In genomic region chr9:124424542-124425410, GRCm38 (mm10) we compare ENCODE assay signal across 7 mouse cellular contexts. TPM values are rescaled to one million over a fixed set of nuclear protein-coding genes. Genes with fewer than 3 reads are reported as not detected.
DNase-seq lines count a peak whose midpoint lies in the region; ATAC-seq and TF ChIP-seq lines count a peak whose summit lies in the region.

No protein-coding gene starts in this region.

- under 1% methylated on average over 48 of the region's 48 CpGs for WGBS in embryonic facial prominence, embryonic 10.5 days
- under 1% methylated on average over 48 of the region's 48 CpGs for WGBS in intestine, postnatal 0 days
- WGBS in midbrain, embryonic 12.5 days = under 1% methylated on average over 48 of the region's 48 CpGs
- under 1% methylated on average over 48 of the region's 48 CpGs for WGBS in small intestine, adult 2 months

- H3K9me3 ChIP-seq in embryonic facial prominence, embryonic 10.5 days = no peaks in the 10 kb centered on the region
- H3K9me3 ChIP-seq in intestine, postnatal 0 days (ENCODE audit: control insufficient read depth) = no peaks in the 10 kb centered on the region
- no peaks in the 10 kb centered on the region for H3K9me3 ChIP-seq in midbrain, embryonic 12.5 days

- H3K4me2 ChIP-seq in intestine, postnatal 0 days (replicated peaks; ENCODE audit: low read depth) = peak overlapping the region; percentile 80
- peak overlapping the region; percentile 60 for H3K4me2 ChIP-seq in midbrain, embryonic 12.5 days (replicated peaks)

- DNase-seq in adrenal gland, postnatal 10 days = peak; percentile 98
- DNase-seq in embryonic facial prominence, embryonic 10.5 days (ENCODE audit: low spot score) = peak; percentile 98
- peak; percentile 92 for DNase-seq in gonadal fat pad, adult 2 months (ENCODE audit: low read depth)
- peak; percentile 99 for DNase-seq in left cerebral cortex, postnatal 4 days

- peaks cover 7% of the 10 kb centered on the region for H3K4me1 ChIP-seq in embryonic facial prominence, embryonic 10.5 days
- H3K4me1 ChIP-seq in intestine, postnatal 0 days (replicated peaks; ENCODE audit: control insufficient read depth, insufficient read depth, low read length) = no peaks in the 10 kb centered on the region
- H3K4me1 ChIP-seq in midbrain, embryonic 12.5 days = peaks cover 4% of the 10 kb centered on the region; the same call in 1 of the 2 replicates
- peaks cover 2% of the 10 kb centered on the region; the same call in 1 of the 2 replicates for H3K4me1 ChIP-seq in small intestine, adult 2 months (ENCODE audit: control insufficient read depth, insufficient read depth, insufficient read length, low read length)

- TF ChIP-seq CTCF in intestine, postnatal 0 days (IDR thresholded peaks at IDR 0.05; ENCODE audit: low read depth) = 0 out of 2 replicates have a peak, but pooled peaks have one; percentile 9
- TF ChIP-seq CTCF in small intestine, adult 2 months (IDR thresholded peaks at IDR 0.05; ENCODE audit: extremely low read depth, insufficient read length, insufficient replicate concordance, low read depth, low read length) = no peak

- H3K9ac ChIP-seq in intestine, postnatal 0 days (ENCODE audit: low read depth, low read length) = peak overlapping the region; percentile 75
- H3K9ac ChIP-seq in midbrain, embryonic 12.5 days (replicated peaks) = peak overlapping the region; percentile 76

- intact Hi-C loops in left cerebral cortex, postnatal 4 days (cut with DNase I) = loop anchor here (5.0 kb wide), 1 partner anchor 48 kb away; no protein-coding TSS in a partner anchor

- no peaks in the 10 kb centered on the region for H3K36me3 ChIP-seq in embryonic facial prominence, embryonic 10.5 days (replicated peaks)
- no peaks in the 10 kb centered on the region for H3K36me3 ChIP-seq in intestine, postnatal 0 days (ENCODE audit: control insufficient read depth, insufficient read depth)
- no peaks in the 10 kb centered on the region for H3K36me3 ChIP-seq in midbrain, embryonic 12.5 days
- no peaks in the 10 kb centered on the region for H3K36me3 ChIP-seq in small intestine, adult 2 months (ENCODE audit: control insufficient read depth, insufficient read depth, low read length)

- H3K27ac ChIP-seq in embryonic facial prominence, embryonic 10.5 days (replicated peaks) = peak overlapping the region; percentile 92
- peak overlapping the region; percentile 99 for H3K27ac ChIP-seq in intestine, postnatal 0 days (ENCODE audit: low read depth, low read length)
- H3K27ac ChIP-seq in midbrain, embryonic 12.5 days (replicated peaks) = peak overlapping the region; percentile 97
- peak overlapping the region; percentile 99 for H3K27ac ChIP-seq in small intestine, adult 2 months (ENCODE audit: insufficient read depth, low read depth, low read length)

- H3K27me3 ChIP-seq in embryonic facial prominence, embryonic 10.5 days (replicated peaks; ENCODE audit: low read depth, poor library complexity, severe bottlenecking) = no peaks in the 10 kb centered on the region
- H3K27me3 ChIP-seq in intestine, postnatal 0 days (replicated peaks; ENCODE audit: control insufficient read depth, insufficient read depth, low read length) = no peaks in the 10 kb centered on the region
- H3K27me3 ChIP-seq in midbrain, embryonic 12.5 days = peaks cover 2% of the 10 kb centered on the region; the same call in 1 of the 2 replicates
- no peaks in the 10 kb centered on the region for H3K27me3 ChIP-seq in small intestine, adult 2 months (ENCODE audit: control insufficient read depth, insufficient read depth, low read length)

- H3K4me3 ChIP-seq in embryonic facial prominence, embryonic 10.5 days = peak overlapping the region; percentile 73
- peak overlapping the region; percentile 62 for H3K4me3 ChIP-seq in intestine, postnatal 0 days (ENCODE audit: low read depth, low read length)
- peak overlapping the region; percentile 72 for H3K4me3 ChIP-seq in midbrain, embryonic 12.5 days
- H3K4me3 ChIP-seq in small intestine, adult 2 months (ENCODE audit: low read depth, low read length) = peak overlapping the region; percentile 72

- TF ChIP-seq POLR2A in small intestine, adult 2 months (IDR thresholded peaks at IDR 0.05; ENCODE audit: low read depth, low read length) = peak; percentile 46; the same call in 1 of the 2 replicates

- peak; percentile 42 for ATAC-seq in intestine, postnatal 0 days
- ATAC-seq in midbrain, embryonic 12.5 days (ENCODE audit: low FRiP score, low read depth) = peak; percentile 71

RNA-seq across cellular contexts. Expression of gene Ppp2r3d, which starts 51.9 kb away (rescaled TPM):
- total RNA-seq in adrenal gland, postnatal 10 days (2021) = 100 to 1,000 TPM; 103 to 128 TPM
- polyA plus RNA-seq in embryonic facial prominence, embryonic 10.5 days (2016; fragmentation: Nextera tagmentation; extraction: Ambion mirVana) = 118 and 122 TPM in 2 replicates
- polyA plus RNA-seq in gonadal fat pad, adult 2 months (2012; rRNA removed) = 151 and 177 TPM in 2 replicates
- polyA plus RNA-seq in intestine, postnatal 0 days (2015; fragmentation: Nextera tagmentation; extraction: Ambion mirVana) = 93.5 and 105 TPM in 2 replicates
- 100 to 1,000 TPM; 123 to 127 TPM for total RNA-seq in left cerebral cortex, postnatal 4 days (2021)
- 195 and 201 TPM in 2 replicates for polyA plus RNA-seq in midbrain, embryonic 12.5 days (2016; fragmentation: Nextera tagmentation; extraction: Ambion mirVana)
- polyA plus RNA-seq in small intestine, adult 2 months (2012; rRNA removed) = 178 and 342 TPM in 2 replicates

Comparison
In these comparisons a context has a peak if more than half of its experiments do, and no peak if none do; other contexts are left out.
1. Peak in every context shown above with its lines: DNase-seq, ATAC-seq, H3K4me3 ChIP-seq and H3K27ac ChIP-seq.